Mouse (Mus musculus) liver, postnatal 0 days (tissue): ENCODE results near the gene Slc26a10. TPM values are rescaled to one million over a fixed set of nuclear protein-coding genes. Genes with fewer than 3 reads are reported as not detected.
"Not testable (repeated sequence)": the region's sequence is repeated elsewhere in the genome, so short reads cannot be mapped to it uniquely, and the experiment has no call there.

Source experiments
- ATAC-seq: fragments of 200-750 bp; cut with Nextera tagmentation; 2 replicates; pipeline ENCODE4 v1.8.0; 2017; ENCODE audit warnings: mild to moderate bottlenecking, moderate library complexity
- DNase-seq: peaks from one replicate; pipeline ENCODE4 v3.0.0-alpha.2; 2016
- H3K27ac ChIP-seq: fragments of 300-500 bp; sonication (generic); 2 replicates; pipeline ENCODE4 v1.5.1; 2014; ENCODE audit warnings: antibody characterized with exemption, moderate library complexity, mild to moderate bottlenecking, low read depth
- H3K27me3 ChIP-seq: fragments of 300-500 bp; sonication (generic); 2 replicates; pipeline ENCODE4 v1.6.1; 2014; ENCODE audit warnings: low read length, control low read depth, mixed read lengths; ENCODE audit not compliant: insufficient read depth
- H3K36me3 ChIP-seq: fragments of 300-500 bp; sonication (generic); replicated peaks from 2 replicates; pipeline ENCODE4 v1.6.1; 2014; ENCODE audit warnings: mild to moderate bottlenecking, control low read depth, low read length, moderate library complexity, mixed read lengths; ENCODE audit not compliant: insufficient read depth
- H3K4me1 ChIP-seq: fragments of 300-500 bp; sonication (generic); 2 replicates; pipeline ENCODE4 v1.6.1; 2014; ENCODE audit warnings: antibody characterized with exemption, mild to moderate bottlenecking, control low read depth; ENCODE audit not compliant: insufficient read depth
- H3K4me2 ChIP-seq: fragments of 300-500 bp; sonication (generic); 2 replicates; pipeline ENCODE4 v1.6.1; 2014; ENCODE audit warnings: low read depth, mild to moderate bottlenecking, low read length, moderate library complexity, mixed read lengths
- H3K4me3 ChIP-seq: fragments of 300-500 bp; sonication (generic); 2 replicates; pipeline ENCODE4 v1.5.1; 2014; ENCODE audit warnings: low read depth, low read length
- H3K9ac ChIP-seq: fragments of 300-500 bp; sonication (generic); replicated peaks from 2 replicates; pipeline ENCODE4 v1.6.1; 2014; ENCODE audit warnings: mild to moderate bottlenecking, moderate library complexity
- H3K9me3 ChIP-seq: fragments of 300-500 bp; sonication (generic); 2 replicates; pipeline ENCODE4 v1.6.1; 2016; ENCODE audit warnings: mild to moderate bottlenecking, control low read depth, low read length, mixed read lengths
- CTCF ChIP-seq: sonication (generic); IDR thresholded peaks from 2 replicates; pipeline ENCODE4 v1.5.1; 2016; ENCODE audit warnings: antibody characterized with exemption, low read depth
- EP300 ChIP-seq: IDR thresholded peaks from 2 replicates; pipeline ENCODE4 v1.6.1; 2016; ENCODE audit warnings: antibody characterized with exemption, low read depth, mild to moderate bottlenecking
- WGBS: fragments of 180-500 bp; shearing (Covaris S2); extraction: QIAGEN DNeasy Blood & Tissue Kit; methylation state at CpG from one replicate; pipeline ENCODE4 v1.1.7; 2014; ENCODE audit not compliant: insufficient replicate concordance; 5-methylcytosine and 5-hydroxymethylcytosine counted together
- polyA plus RNA-seq: library from polyadenylated mRNA; unstranded; fragments of >200 nt; fragmentation: Nextera tagmentation; extraction: Ambion mirVana; gene quantifications from 2 replicates; pipeline ENCODE4 v1.2.1, GENCODE M21; 2015

Slc26a10 gene
- polyA plus RNA-seq, 1 experiment from 2014 or later, result 2.0 TPM

GRCm38 (mm10) chr10:127195328-127196129 is 15.1 kb upstream of the Slc26a10 start, which contains the start of gene Dtx3:
TSS of gene Dtx3 (minus strand) at chr10:127195728.
- ATAC-seq (peak; percentile 59), DNase-seq (no peak)
- H3K4me2 ChIP-seq, result peak within 1 kb of the TSS; percentile 99
- TF ChIP-seq CTCF, result no peak
- TF ChIP-seq EP300, result no peak
- WGBS, result 0% methylated on average over 28 of the region's 47 CpGs
- peaks cover 26% of the 10 kb centered on the region for H3K36me3 ChIP-seq
- H3K9ac ChIP-seq, result peak within 1 kb of the TSS; percentile 95
- H3K4me1 ChIP-seq, result peaks cover 19% of the 10 kb centered on the region
- peak within 1 kb of the TSS; percentile 89 for H3K27ac ChIP-seq
- peak within 1 kb of the TSS; percentile 95 for H3K4me3 ChIP-seq
- H3K9me3 ChIP-seq, result no peaks in the 10 kb centered on the region
- H3K27me3 ChIP-seq, result no peaks in the 10 kb centered on the region

- TF ChIP-seq EP300, result no peak
- no peak for TF ChIP-seq CTCF
- peak overlapping the region; percentile 89 for H3K27ac ChIP-seq
- H3K9ac ChIP-seq, result peak overlapping the region; percentile 95
- peaks cover 7% of the 10 kb centered on the region; the same call in 1 of the 2 replicates for H3K27me3 ChIP-seq
- H3K9me3 ChIP-seq, result no peaks in the 10 kb centered on the region
- ATAC-seq, result peak; percentile 70
- peak overlapping the region; percentile 95 for H3K4me3 ChIP-seq
- H3K36me3 ChIP-seq, result peaks cover 18% of the 10 kb centered on the region
- peak; percentile 66 for DNase-seq
- H3K4me1 ChIP-seq, result peaks cover 27% of the 10 kb centered on the region
- 11% methylated on average over 22 of the region's 22 CpGs for WGBS
- peak overlapping the region; percentile 99 for H3K4me2 ChIP-seq
Measured at GRCm38 (mm10) chr10:127194428-127195327, 14.2 kb upstream of the Slc26a10 start.

GRCm38 (mm10) chr10:127193011-127193410 is 12.6 kb upstream of the Slc26a10 start:
- Histone ChIP-seq H3K9me3 (no peaks in the 10 kb centered on the region), H3K27ac (no peak overlapping the region), H3K4me3 (no peak overlapping the region), H3K27me3 (peaks cover 23% of the 10 kb centered on the region), H3K36me3 (peaks cover 2% of the 10 kb centered on the region; the same call in 1 of the 2 replicates), H3K4me1 (peaks cover 44% of the 10 kb centered on the region), H3K4me2 (no peak overlapping the region), H3K9ac (no peak overlapping the region)
- ATAC-seq (no peak), DNase-seq (no peak)
- no peak for TF ChIP-seq EP300
- TF ChIP-seq CTCF, result no peak
- WGBS, result 78% methylated on average over 9 of the region's 9 CpGs

GRCm38 (mm10) chr10:127192057-127192328 is 11.5 kb upstream of the Slc26a10 start:
- H3K9me3 ChIP-seq, H3K9ac ChIP-seq, H3K4me2 ChIP-seq, DNase-seq, ATAC-seq, H3K36me3 ChIP-seq, H3K4me3 ChIP-seq: not testable (repeated sequence)
- 0 out of 2 replicates have a peak overlapping the region, but pooled peaks have one; percentile 1 for H3K27ac ChIP-seq
- 84% methylated on average over 1 of the region's 1 CpGs for WGBS
- peaks cover 31% of the 10 kb centered on the region for H3K27me3 ChIP-seq
- peaks cover 45% of the 10 kb centered on the region for H3K4me1 ChIP-seq

- Histone ChIP-seq H3K4me2 (no peak overlapping the region), H3K9ac (no peak overlapping the region), H3K27ac (peak overlapping the region; percentile 66; the same call in 1 of the 2 replicates), H3K27me3 (peaks cover 31% of the 10 kb centered on the region), H3K36me3 (no peaks in the 10 kb centered on the region), H3K9me3 (no peaks in the 10 kb centered on the region; the same call in 1 of the 2 replicates), H3K4me1 (peaks cover 45% of the 10 kb centered on the region), H3K4me3 (no peak overlapping the region)
- WGBS, result 66% methylated on average over 19 of the region's 19 CpGs
- DNase-seq, result no peak
- no peak for TF ChIP-seq EP300
- no peak for TF ChIP-seq CTCF
- ATAC-seq, result no peak
Measured at GRCm38 (mm10) chr10:127191191-127192056, 11.0 kb upstream of the Slc26a10 start.
